Mouse (Mus musculus): Measurements from ENCODE around the gene Copb2. TPM values are rescaled to one million over a fixed set of nuclear protein-coding genes. Genes with fewer than 3 reads are reported as not detected.

Gene Copb2
- total and polyA plus RNA-seq, 2 experiments from 2014 or later = 86.1 to 93.9 TPM

GRCm38 (mm10) chr9:98529776-98530175, 33.7 kb upstream of the Copb2 start:
- no peak overlapping the region for H3K27ac ChIP-seq (ENCODE audit: low read depth)
- TF ChIP-seq CTCF (IDR thresholded peaks at IDR 0.05; ENCODE audit: low read depth) = no peak
- TF ChIP-seq EP300 (IDR thresholded peaks at IDR 0.05; ENCODE audit: low read depth) = no peak
- no peaks in the 10 kb centered on the region for H3K27me3 ChIP-seq (ENCODE audit: control insufficient read depth, insufficient read depth, low read length)
- no peak for ATAC-seq (ENCODE audit: insufficient read depth, low read depth)
- no peak overlapping the region for H3K4me2 ChIP-seq (ENCODE audit: low read depth, low read length)
- DNase-seq (ENCODE audit: low spot score) = no peak
- H3K9ac ChIP-seq (replicated peaks; ENCODE audit: low read depth, low read length) = no peak overlapping the region
- no peaks in the 10 kb centered on the region for H3K4me1 ChIP-seq (ENCODE audit: control insufficient read depth, insufficient read depth)
- H3K9me3 ChIP-seq (replicated peaks; ENCODE audit: control insufficient read depth, low read length) = no peaks in the 10 kb centered on the region
- WGBS = 55% methylated on average over 4 of the region's 4 CpGs
- H3K36me3 ChIP-seq (replicated peaks; ENCODE audit: control insufficient read depth, insufficient read depth, low read length) = no peaks in the 10 kb centered on the region
- no peak overlapping the region for H3K4me3 ChIP-seq (ENCODE audit: low read depth, low read length)

- Histone ChIP-seq H3K9ac (replicated peaks; ENCODE audit: low read depth, low read length) (no peak overlapping the region), H3K36me3 (replicated peaks; ENCODE audit: control insufficient read depth, insufficient read depth, low read length) (no peaks in the 10 kb centered on the region), H3K9me3 (replicated peaks; ENCODE audit: control insufficient read depth, low read length) (peaks cover 4% of the 10 kb centered on the region; the same call in 1 of the 2 replicates), H3K4me1 (ENCODE audit: control insufficient read depth, insufficient read depth) (no peaks in the 10 kb centered on the region), H3K4me2 (ENCODE audit: low read depth, low read length) (no peak overlapping the region), H3K4me3 (ENCODE audit: low read depth, low read length) (no peak overlapping the region), H3K27ac (ENCODE audit: low read depth) (no peak overlapping the region), H3K27me3 (ENCODE audit: control insufficient read depth, insufficient read depth, low read length) (no peaks in the 10 kb centered on the region)
- ATAC-seq (ENCODE audit: insufficient read depth, low read depth) (no peak), DNase-seq (ENCODE audit: low spot score) (no peak)
- WGBS = 33% methylated on average over 2 of the region's 2 CpGs
- TF ChIP-seq EP300 (IDR thresholded peaks at IDR 0.05; ENCODE audit: low read depth) (no peak), CTCF (IDR thresholded peaks at IDR 0.05; ENCODE audit: low read depth) (no peak)
Observed at GRCm38 (mm10) chr9:98530999-98531398, 32.5 kb upstream of the Copb2 start.

DNA sequence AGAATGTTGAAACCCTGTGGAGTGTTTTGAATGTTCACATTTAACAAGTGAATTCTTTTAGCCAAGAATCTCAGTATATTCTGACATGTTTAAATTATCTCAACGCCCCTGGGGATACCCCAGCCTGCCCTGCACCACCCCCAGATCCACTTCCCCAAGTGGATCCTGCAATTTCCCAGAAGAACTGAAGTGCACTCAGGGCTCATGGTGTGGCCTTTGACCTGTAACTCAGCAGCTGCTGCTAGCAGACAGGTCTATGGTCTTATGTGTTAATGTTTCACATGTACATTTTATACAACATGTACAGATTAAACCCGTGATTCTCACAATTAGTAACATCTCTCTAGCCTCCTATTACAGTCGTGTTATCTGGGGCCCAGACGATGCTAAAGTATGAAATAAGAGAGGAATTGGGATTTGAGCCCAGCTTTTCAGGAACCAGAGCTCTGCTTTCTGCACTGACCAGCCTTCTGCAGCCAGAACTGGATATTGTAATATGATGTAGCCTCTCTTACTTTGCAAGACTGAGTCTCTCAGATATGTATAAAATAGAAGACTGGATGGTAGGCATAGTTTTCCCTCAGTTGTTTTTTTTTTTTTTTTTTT, 28.7 kb upstream of the Copb2 start:
- H3K27ac ChIP-seq (ENCODE audit: low read depth) = no peak overlapping the region
- no peak overlapping the region for H3K9ac ChIP-seq (replicated peaks; ENCODE audit: low read depth, low read length)
- no peak overlapping the region for H3K4me3 ChIP-seq (ENCODE audit: low read depth, low read length)
- H3K4me2 ChIP-seq (ENCODE audit: low read depth, low read length) = no peak overlapping the region
- ATAC-seq (ENCODE audit: insufficient read depth, low read depth) (no peak), DNase-seq (ENCODE audit: low spot score) (no peak)
- peaks cover 4% of the 10 kb centered on the region; the same call in 1 of the 2 replicates for H3K9me3 ChIP-seq (replicated peaks; ENCODE audit: control insufficient read depth, low read length)
- 66% methylated on average over 4 of the region's 4 CpGs for WGBS
- TF ChIP-seq EP300 (IDR thresholded peaks at IDR 0.05; ENCODE audit: low read depth) = no peak
- TF ChIP-seq CTCF (IDR thresholded peaks at IDR 0.05; ENCODE audit: low read depth) = no peak
- no peaks in the 10 kb centered on the region for H3K36me3 ChIP-seq (replicated peaks; ENCODE audit: control insufficient read depth, insufficient read depth, low read length)
- no peaks in the 10 kb centered on the region for H3K27me3 ChIP-seq (ENCODE audit: control insufficient read depth, insufficient read depth, low read length)
- H3K4me1 ChIP-seq (ENCODE audit: control insufficient read depth, insufficient read depth) = no peaks in the 10 kb centered on the region

DNA sequence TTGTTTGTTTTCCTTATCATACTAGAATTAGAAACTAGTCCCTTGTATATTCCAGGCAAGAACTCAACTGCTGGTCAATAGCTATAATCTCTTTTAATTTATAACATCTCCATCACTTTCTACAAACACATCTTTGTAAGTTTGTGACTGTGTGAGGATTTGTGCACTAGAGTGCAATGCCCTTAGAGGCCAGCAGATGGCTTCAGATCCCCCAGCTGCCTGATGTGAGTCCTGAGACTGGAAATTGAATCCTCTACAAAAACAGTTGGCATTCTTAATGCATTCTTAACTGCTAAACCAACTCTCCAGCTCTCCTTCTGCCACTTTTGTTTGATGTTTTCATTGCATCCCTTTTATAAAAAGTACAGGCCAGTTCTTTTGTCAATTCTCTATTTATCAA, 27.8 kb upstream of the Copb2 start:
- no peaks in the 10 kb centered on the region for H3K36me3 ChIP-seq (replicated peaks; ENCODE audit: control insufficient read depth, insufficient read depth, low read length)
- H3K9me3 ChIP-seq (replicated peaks; ENCODE audit: control insufficient read depth, low read length) = peaks cover 4% of the 10 kb centered on the region; the same call in 1 of the 2 replicates
- no peak overlapping the region for H3K4me3 ChIP-seq (ENCODE audit: low read depth, low read length)
- no peak overlapping the region for H3K27ac ChIP-seq (ENCODE audit: low read depth)
- H3K4me1 ChIP-seq (ENCODE audit: control insufficient read depth, insufficient read depth) = no peaks in the 10 kb centered on the region
- no peak overlapping the region for H3K9ac ChIP-seq (replicated peaks; ENCODE audit: low read depth, low read length)
- no peaks in the 10 kb centered on the region for H3K27me3 ChIP-seq (ENCODE audit: control insufficient read depth, insufficient read depth, low read length)
- TF ChIP-seq CTCF (IDR thresholded peaks at IDR 0.05; ENCODE audit: low read depth) (peak; percentile 24; the same call in 1 of the 2 replicates), EP300 (IDR thresholded peaks at IDR 0.05; ENCODE audit: low read depth) (no peak)
- DNase-seq (ENCODE audit: low spot score) (no peak), ATAC-seq (ENCODE audit: insufficient read depth, low read depth) (no peak)
- no peak overlapping the region for H3K4me2 ChIP-seq (ENCODE audit: low read depth, low read length)

- H3K9ac ChIP-seq (replicated peaks; ENCODE audit: low read depth, low read length) = no peak overlapping the region
- H3K4me2 ChIP-seq (ENCODE audit: low read depth, low read length) = peak overlapping the region; percentile 8; the same call in 1 of the 2 replicates
- H3K27me3 ChIP-seq (ENCODE audit: control insufficient read depth, insufficient read depth, low read length) = no peaks in the 10 kb centered on the region
- ATAC-seq (ENCODE audit: insufficient read depth, low read depth) = no peak
- no peak overlapping the region for H3K4me3 ChIP-seq (ENCODE audit: low read depth, low read length)
- no peaks in the 10 kb centered on the region for H3K36me3 ChIP-seq (replicated peaks; ENCODE audit: control insufficient read depth, insufficient read depth, low read length)
- WGBS = 37% methylated on average over 13 of the region's 13 CpGs
- H3K9me3 ChIP-seq (replicated peaks; ENCODE audit: control insufficient read depth, low read length) = peaks cover 4% of the 10 kb centered on the region; the same call in 1 of the 2 replicates
- no peak overlapping the region for H3K27ac ChIP-seq (ENCODE audit: low read depth)
- DNase-seq (ENCODE audit: low spot score) = no peak
- no peak for TF ChIP-seq EP300 (IDR thresholded peaks at IDR 0.05; ENCODE audit: low read depth)
- no peak for TF ChIP-seq CTCF (IDR thresholded peaks at IDR 0.05; ENCODE audit: low read depth)
- H3K4me1 ChIP-seq (ENCODE audit: control insufficient read depth, insufficient read depth) = no peaks in the 10 kb centered on the region
Observed at GRCm38 (mm10) chr9:98538017-98538712, 25.4 kb upstream of the Copb2 start.

Measured in heart, postnatal 0 days (tissue).